Mouse (Mus musculus) heart, adult 2 months (tissue): ENCODE measurements at regions not wholly inside any gene's neighbourhood (a gene's known extent, or its start where the extent isn't known, plus 50 kb on each side); places are given as distances from the start of the nearest gene placed in this dataset.

ENCODE experiments used
- DNase-seq, 2 experiments: peaks; one replicate each; pipeline ENCODE4 v3.0.0; 2021
- H3K27ac ChIP-seq: fragments of 200-600 bp; 2 replicates; pipeline ENCODE4 v1.8.1; 2022
- H3K27me3 ChIP-seq: fragments of 200-500 bp; 2 replicates; pipeline ENCODE4 v1.6.1; 2012; ENCODE audit warnings: mild to moderate bottlenecking, low read length, inconsistent platforms, mixed read lengths; ENCODE audit not compliant: control insufficient read depth, insufficient read depth
- H3K36me3 ChIP-seq: fragments of 200-500 bp; 2 replicates; pipeline ENCODE4 v1.6.1; 2012; ENCODE audit warnings: low read length, inconsistent platforms; ENCODE audit not compliant: control insufficient read depth, insufficient read depth
- H3K4me1 ChIP-seq: fragments of 200-500 bp; 2 replicates; pipeline ENCODE4 v1.6.1; 2011; ENCODE audit warnings: low read length; ENCODE audit not compliant: control insufficient read depth, insufficient read depth
- H3K4me3 ChIP-seq: fragments of 200-600 bp; 2 replicates; pipeline ENCODE4 v1.8.1; 2022
- H3K79me2 ChIP-seq: fragments of 200-500 bp; replicated peaks from 2 replicates; pipeline ENCODE4 v1.6.1; 2012; ENCODE audit warnings: mild to moderate bottlenecking, inconsistent platforms, low read length, moderate library complexity, mixed read lengths; ENCODE audit not compliant: control insufficient read depth, insufficient read depth
- H3K9ac ChIP-seq: fragments of 200-500 bp; 2 replicates; pipeline ENCODE4 v1.6.1; 2012; ENCODE audit warnings: low read depth, mild to moderate bottlenecking, control low read depth, inconsistent platforms, low read length, mixed read lengths
- CTCF ChIP-seq: fragments of 200-600 bp; IDR thresholded peaks from 2 replicates; pipeline ENCODE4 v1.8.1; 2022; ENCODE audit warnings: antibody characterized with exemption, mild to moderate bottlenecking, moderate library complexity
- EP300 ChIP-seq: fragments of 200-500 bp; IDR thresholded peaks from 2 replicates; pipeline ENCODE4 v1.6.1; 2011; ENCODE audit warnings: low read depth, low read length, control low read depth; ENCODE audit not compliant: insufficient read depth
- POLR2A ChIP-seq: fragments of 200-500 bp; IDR thresholded peaks from 2 replicates; pipeline ENCODE4 v1.6.1; 2011; ENCODE audit warnings: mild to moderate bottlenecking, low read depth, low read length, control low read depth; ENCODE audit not compliant: insufficient read depth
- WGBS: fragments of 180-500 bp; shearing (Covaris S2); methylation state at CpG from one replicate; pipeline ENCODE4 v1.1.7; 2018; 5-methylcytosine and 5-hydroxymethylcytosine counted together
- intact Hi-C: fragments of 180-260 bp; cut with DNase I; formaldehyde crosslinking; loops from one replicate; pipeline ENCODE4 v1.15.1; 2025

DNA sequence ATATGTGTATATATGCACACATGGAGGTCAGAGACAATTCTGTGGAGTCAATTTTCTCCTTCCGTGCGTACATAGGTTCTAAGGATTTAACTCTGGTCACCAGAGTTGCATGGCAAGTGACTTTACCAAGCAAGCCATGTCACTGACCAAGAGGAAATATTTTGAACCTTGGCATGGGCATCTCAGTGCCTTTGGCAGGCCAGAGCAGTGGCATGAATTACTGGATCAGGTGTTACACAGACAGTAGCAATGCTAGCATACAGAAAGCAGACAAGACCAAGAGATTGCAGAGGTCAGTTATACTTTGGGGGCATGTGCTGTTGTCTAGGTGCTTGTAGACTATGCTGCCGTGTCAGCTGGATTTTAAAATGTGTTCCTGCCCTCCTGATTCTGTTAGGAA lies 95.2 kb upstream of the Gm5148 start:
- no peak for DNase-seq
- no peaks in the 10 kb centered on the region for H3K27me3 ChIP-seq
- no peak overlapping the region for H3K27ac ChIP-seq
- intact Hi-C loops: no loop called here
- H3K4me3 ChIP-seq: no peak overlapping the region
- no peaks in the 10 kb centered on the region for H3K36me3 ChIP-seq
- peaks cover 2% of the 10 kb centered on the region for H3K4me1 ChIP-seq
- TF ChIP-seq CTCF (no peak), EP300 (no peak), POLR2A (no peak)
- H3K9ac ChIP-seq: no peak overlapping the region
- WGBS: 94% methylated on average over 3 of the region's 3 CpGs
- H3K79me2 ChIP-seq: no peaks in the 10 kb centered on the region

DNA sequence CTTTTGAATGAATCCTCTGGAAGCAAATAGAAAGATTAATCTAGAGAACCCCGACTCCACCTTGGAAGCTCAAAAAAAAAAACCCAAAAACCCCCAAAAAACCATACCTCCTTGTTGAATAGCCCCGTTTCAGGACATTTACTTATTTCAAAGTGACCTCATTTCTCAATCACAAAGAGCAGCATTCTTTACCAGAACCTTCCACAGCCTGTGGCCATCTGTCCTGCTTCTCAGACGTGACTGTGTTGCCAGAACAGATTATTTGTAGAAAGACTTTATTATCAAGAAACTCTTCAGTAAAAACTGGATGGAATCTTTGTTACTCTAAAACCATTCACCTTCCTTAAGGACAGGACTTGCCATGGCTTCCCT lies 93.1 kb upstream of the Gm5148 start:
- H3K79me2 ChIP-seq: no peaks in the 10 kb centered on the region
- H3K36me3 ChIP-seq: no peaks in the 10 kb centered on the region
- DNase-seq: no peak
- H3K4me1 ChIP-seq: peaks cover 2% of the 10 kb centered on the region
- TF ChIP-seq POLR2A: no peak
- no peak for TF ChIP-seq CTCF
- no peak for TF ChIP-seq EP300
- WGBS: 67% methylated on average over 3 of the region's 3 CpGs
- no peaks in the 10 kb centered on the region for H3K27me3 ChIP-seq
- H3K27ac ChIP-seq: no peak overlapping the region
- no peak overlapping the region for H3K9ac ChIP-seq
- H3K4me3 ChIP-seq: no peak overlapping the region
- intact Hi-C loops: no loop called here

DNA sequence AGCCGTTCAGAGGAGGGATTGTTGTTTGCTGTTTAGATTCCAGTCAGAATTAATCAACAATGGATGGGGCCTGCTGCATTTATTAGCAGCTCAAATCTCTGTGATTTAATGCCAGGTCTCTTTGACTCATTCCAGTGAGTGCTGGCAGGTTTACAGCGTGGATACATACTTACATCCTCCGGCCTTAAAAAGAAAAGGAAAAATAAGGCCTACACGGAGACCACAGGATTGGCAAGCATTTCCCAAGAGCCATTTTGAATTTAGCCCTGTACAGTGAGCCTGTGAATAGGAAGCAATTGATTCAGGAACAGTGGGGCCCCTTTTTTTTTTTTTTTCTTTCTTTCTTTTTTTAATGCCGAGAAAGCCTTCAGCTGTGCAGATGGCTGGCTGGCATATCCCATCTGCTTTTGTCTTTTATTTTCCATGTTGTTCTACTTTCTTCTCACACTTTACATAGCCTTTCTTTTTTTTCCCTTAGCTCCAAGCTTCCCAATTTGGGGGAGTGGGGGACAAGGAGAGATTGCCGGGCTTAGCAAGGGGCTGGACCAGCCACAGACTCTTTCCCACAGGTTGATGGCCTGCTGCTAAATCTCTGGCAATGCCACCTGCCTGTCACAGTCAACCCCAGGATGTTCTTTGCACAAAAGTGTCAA lies 92.6 kb upstream of the Gm5148 start:
- DNase-seq: no peak
- Histone ChIP-seq H3K27ac (0 out of 2 replicates have a peak overlapping the region, but pooled peaks have one; percentile 2), H3K27me3 (no peaks in the 10 kb centered on the region), H3K36me3 (no peaks in the 10 kb centered on the region), H3K79me2 (no peaks in the 10 kb centered on the region), H3K4me3 (no peak overlapping the region), H3K9ac (no peak overlapping the region), H3K4me1 (peaks cover 2% of the 10 kb centered on the region)
- 74% methylated on average over 6 of the region's 6 CpGs for WGBS
- intact Hi-C loops: no loop called here
- TF ChIP-seq EP300 (no peak), POLR2A (no peak), CTCF (no peak)

DNA sequence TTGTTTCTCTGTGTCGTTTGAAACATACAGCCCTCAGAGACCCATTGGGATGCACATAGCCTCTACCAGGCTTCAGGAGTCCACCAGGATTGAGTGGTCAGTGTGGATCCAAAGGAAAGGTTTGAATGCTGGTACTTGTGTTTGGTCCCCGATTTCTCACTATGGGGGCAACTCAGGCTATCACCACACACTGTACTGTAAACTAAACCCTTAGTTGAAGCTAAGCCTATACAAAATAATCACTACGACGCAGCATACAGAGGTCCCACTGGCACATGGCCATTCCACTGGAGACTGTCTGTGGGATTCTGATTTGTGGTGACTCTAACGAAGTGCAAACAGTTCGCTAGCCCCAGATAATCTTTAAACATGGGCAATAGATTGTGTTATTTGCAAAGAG lies 91.5 kb upstream of the Gm5148 start:
- no peak for DNase-seq
- WGBS: 92% methylated on average over 6 of the region's 6 CpGs
- intact Hi-C loops: no loop called here
- TF ChIP-seq POLR2A (no peak), EP300 (no peak), CTCF (no peak)
- H3K36me3 ChIP-seq: no peaks in the 10 kb centered on the region
- H3K79me2 ChIP-seq: no peaks in the 10 kb centered on the region
- no peak overlapping the region for H3K4me3 ChIP-seq
- no peak overlapping the region for H3K27ac ChIP-seq
- no peaks in the 10 kb centered on the region for H3K27me3 ChIP-seq
- no peak overlapping the region for H3K9ac ChIP-seq
- peaks cover 2% of the 10 kb centered on the region for H3K4me1 ChIP-seq

DNA sequence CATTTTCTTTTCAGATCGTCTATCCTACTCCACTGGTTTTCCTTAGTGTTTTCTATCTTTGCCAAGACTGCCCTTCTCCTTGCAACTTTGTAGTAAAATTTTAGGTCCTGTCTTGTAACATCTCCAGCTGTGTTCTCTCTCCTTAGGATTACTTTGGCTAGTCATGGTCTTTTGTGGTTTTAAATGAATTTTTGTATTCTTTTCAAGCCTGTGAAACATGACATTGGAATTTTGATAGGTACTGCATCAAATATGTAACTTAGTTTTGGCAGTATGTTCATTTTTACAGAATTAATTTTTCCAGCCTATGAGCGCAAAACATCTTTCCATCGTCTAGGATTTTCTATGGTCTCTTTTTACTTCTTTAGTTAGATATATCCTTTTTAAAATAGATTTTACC lies 88.6 kb upstream of the Gm5148 start:
- intact Hi-C loops: loop anchor here (5.0 kb wide), 1 partner anchor 314 kb away; no protein-coding TSS in a partner anchor
- Histone ChIP-seq H3K4me1 (peaks cover 1% of the 10 kb centered on the region), H3K79me2 (no peaks in the 10 kb centered on the region), H3K36me3 (no peaks in the 10 kb centered on the region), H3K4me3 (no peak overlapping the region), H3K9ac (no peak overlapping the region), H3K27me3 (no peaks in the 10 kb centered on the region), H3K27ac (no peak overlapping the region)
- DNase-seq: no peak
- TF ChIP-seq CTCF (no peak), POLR2A (no peak), EP300 (no peak)
- 87% methylated on average over 3 of the region's 3 CpGs for WGBS

DNA sequence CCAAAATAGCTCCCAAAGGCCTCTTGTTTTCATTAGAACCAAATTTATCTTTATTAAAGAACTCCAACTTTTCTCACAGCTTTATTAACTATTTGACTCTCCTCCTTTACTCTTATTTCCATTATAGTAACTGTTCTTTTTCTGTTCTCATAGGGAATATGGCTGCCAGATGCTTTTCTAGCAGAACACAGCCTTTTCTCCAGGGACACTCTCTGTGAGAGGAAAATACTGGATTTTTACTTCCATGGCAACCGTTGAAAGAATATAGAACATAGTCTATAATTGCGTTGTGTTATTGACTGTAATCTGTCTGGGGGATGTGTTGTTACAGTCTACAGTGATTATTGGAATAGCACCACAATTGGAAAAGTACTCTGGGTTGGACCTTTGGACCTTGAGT lies 87.1 kb upstream of the Gm5148 start:
- no peak overlapping the region for H3K4me3 ChIP-seq
- intact Hi-C loops: loop anchor here (5.0 kb wide), 1 partner anchor 316 kb away; no protein-coding TSS in a partner anchor
- H3K36me3 ChIP-seq: no peaks in the 10 kb centered on the region
- no peak for DNase-seq
- H3K27me3 ChIP-seq: no peaks in the 10 kb centered on the region
- H3K4me1 ChIP-seq: no peaks in the 10 kb centered on the region
- H3K27ac ChIP-seq: peak overlapping the region; percentile 2
- H3K9ac ChIP-seq: no peak overlapping the region
- no peaks in the 10 kb centered on the region for H3K79me2 ChIP-seq
- 70% methylated on average over 2 of the region's 2 CpGs for WGBS
- TF ChIP-seq CTCF: no peak
- no peak for TF ChIP-seq POLR2A
- no peak for TF ChIP-seq EP300
